14 mouse cellular contexts compared by ENCODE assay signal in genomic region chr17:67548966-67549700, GRCm38 (mm10).
DNase-seq lines count a peak whose midpoint lies in the region; ATAC-seq lines count a peak whose summit lies in the region.
"Had no signal": no experiment of that assay in that cellular context is flagged by ENCODE, and none has a peak within 500 bp of the region (broad histone marks: within the 10 kb centered on the region; RNA-seq: fewer than 3 reads in every experiment).

No protein-coding gene starts in this region.

- no peak overlapping the region for H3K4me2 ChIP-seq in kidney, embryonic 16.5 days (replicated peaks; ENCODE audit: low read depth, low read length)
- H3K4me2 ChIP-seq in hindbrain, embryonic 13.5 days = no peak overlapping the region
- H3K4me2 ChIP-seq: limb, embryonic 13.5 days; lung, embryonic 14.5 days; midbrain, embryonic 12.5 days had no signal

- ATAC-seq in kidney, embryonic 16.5 days (ENCODE audit: low FRiP score, low TSS enrichment) = no peak
- ATAC-seq in hindbrain, embryonic 13.5 days (ENCODE audit: low FRiP score) = peak; percentile 80

- WGBS in kidney, embryonic 16.5 days = 36% methylated on average over 11 of the region's 11 CpGs
- WGBS in hindbrain, embryonic 13.5 days = 21% methylated on average over 11 of the region's 11 CpGs
- WGBS in limb, embryonic 10.5 days = 49% methylated on average over 11 of the region's 11 CpGs

- no peak overlapping the region for H3K27ac ChIP-seq in kidney, embryonic 16.5 days (ENCODE audit: low read length)
- H3K27ac ChIP-seq in hindbrain, embryonic 13.5 days = peak overlapping the region; percentile 70
- peak overlapping the region; percentile 9; the same call in 1 of the 2 replicates for H3K27ac ChIP-seq in limb, embryonic 10.5 days
- H3K27ac ChIP-seq: limb, embryonic 13.5 days; midbrain, embryonic 12.5 days had no signal

- no peak overlapping the region for H3K9ac ChIP-seq in kidney, embryonic 16.5 days (replicated peaks; ENCODE audit: low read length)
- no peak overlapping the region for H3K9ac ChIP-seq in hindbrain, embryonic 13.5 days
- H3K9ac ChIP-seq: limb, embryonic 13.5 days; lung, embryonic 14.5 days; midbrain, embryonic 12.5 days had no signal

- peaks cover 3% of the 10 kb centered on the region for H3K4me1 ChIP-seq in kidney, embryonic 16.5 days (ENCODE audit: insufficient read depth, low read length)
- H3K4me1 ChIP-seq in hindbrain, embryonic 13.5 days (replicated peaks) = peaks cover 10% of the 10 kb centered on the region
- H3K4me1 ChIP-seq in limb, embryonic 10.5 days = peaks cover 6% of the 10 kb centered on the region; the same call in 1 of the 2 replicates
- H3K4me1 ChIP-seq: limb, embryonic 13.5 days had no signal

- H3K4me3 ChIP-seq in kidney, embryonic 16.5 days (ENCODE audit: low read length) = no peak overlapping the region
- H3K4me3 ChIP-seq in hindbrain, embryonic 13.5 days = no peak overlapping the region
- no peak overlapping the region for H3K4me3 ChIP-seq in limb, embryonic 10.5 days
- H3K4me3 ChIP-seq: limb, embryonic 13.5 days; midbrain, embryonic 12.5 days had no signal

- DNase-seq in kidney, adult 11 months = peak; percentile 14
- peak; percentile 60 for DNase-seq in embryo, embryonic 10.5 days (ENCODE audit: low spot score)
- peak; percentile 35 for DNase-seq in limb, embryonic 10.5 days (ENCODE audit: low spot score)
- no peak for DNase-seq in adrenal gland, adult 2 months
- no peak for DNase-seq in lung, postnatal 4 days
- DNase-seq in gastrocnemius, postnatal 10 days = no peak
- DNase-seq: heart, postnatal 4 days; layer of hippocampus, adult 9-11 months; lung, embryonic 14.5 days; spleen, adult 18-20 months had no signal

- peaks cover 6% of the 10 kb centered on the region for H3K9me3 ChIP-seq in kidney, embryonic 16.5 days (ENCODE audit: low read length)
- no peaks in the 10 kb centered on the region for H3K9me3 ChIP-seq in hindbrain, embryonic 13.5 days
- H3K9me3 ChIP-seq in limb, embryonic 10.5 days (replicated peaks) = no peaks in the 10 kb centered on the region

- no peaks in the 10 kb centered on the region for H3K27me3 ChIP-seq in kidney, embryonic 16.5 days (ENCODE audit: insufficient read depth, low read length)
- no peaks in the 10 kb centered on the region for H3K27me3 ChIP-seq in hindbrain, embryonic 13.5 days
- H3K27me3 ChIP-seq in limb, embryonic 10.5 days (ENCODE audit: low read depth, poor library complexity, severe bottlenecking) = no peaks in the 10 kb centered on the region
- H3K27me3 ChIP-seq: limb, embryonic 13.5 days; midbrain, embryonic 12.5 days had no signal

- H3K36me3 ChIP-seq in kidney, embryonic 16.5 days (ENCODE audit: insufficient read depth, low read length) = no peaks in the 10 kb centered on the region
- no peaks in the 10 kb centered on the region for H3K36me3 ChIP-seq in hindbrain, embryonic 13.5 days
- H3K36me3 ChIP-seq in limb, embryonic 10.5 days = no peaks in the 10 kb centered on the region
- H3K36me3 ChIP-seq: limb, embryonic 13.5 days; midbrain, embryonic 12.5 days had no signal

Comparison
In these comparisons a context has a peak if more than half of its experiments do, and no peak if none do; other contexts are left out.
1. DNase-seq: peak in kidney, adult 11 months (single experiment), embryo, embryonic 10.5 days (single experiment) and limb, embryonic 10.5 days (single experiment); none in adrenal gland, adult 2 months (single experiment), lung, postnatal 4 days (0 of 2) and gastrocnemius, postnatal 10 days (single experiment).